Mouse (Mus musculus): ENCODE measurements around the gene A430033K04Rik.

A430033K04Rik gene

GRCm38 (mm10) chr5:138697466-138697865 is 74.8 kb downstream of the A430033K04Rik start:
- no peak for DNase-seq (ENCODE audit: low spot score)
